Mouse (Mus musculus): Measurements from ENCODE around the gene 1700025F22Rik. TPM values are rescaled to one million over a fixed set of nuclear protein-coding genes. Genes with fewer than 3 reads are reported as not detected.
"Not testable (repeated sequence)": the region's sequence is repeated elsewhere in the genome, so short reads cannot be mapped to it uniquely, and the experiment has no call there.

1700025F22Rik gene
- not detected in 2 replicates for polyA plus RNA-seq (2016; fragmentation: Nextera tagmentation; extraction: Ambion mirVana)

DNA sequence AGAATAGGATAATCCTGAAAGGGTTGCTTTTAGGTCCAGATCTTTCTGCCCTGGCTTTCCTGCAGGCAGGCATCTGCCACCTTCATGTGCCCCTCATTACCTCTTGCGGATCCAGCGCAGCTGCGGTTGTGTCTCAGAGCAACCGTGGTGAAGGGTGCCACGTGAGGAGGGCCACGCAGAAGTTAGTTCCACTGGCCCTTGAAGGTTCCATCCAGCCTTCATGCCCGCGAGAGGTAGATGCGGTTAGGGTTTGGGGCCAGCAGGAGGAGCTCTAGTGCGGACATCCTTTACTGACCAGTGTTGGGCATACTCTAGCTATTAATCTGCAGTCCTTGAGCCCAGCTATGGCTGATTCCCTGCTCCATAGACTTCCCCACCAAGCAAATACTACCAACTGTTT, at the start of gene 1700025F22Rik:
TSS of gene 1700025F22Rik (minus strand) at position 149 of the 400 bp plus-strand sequence.
- DNase-seq (ENCODE audit: low spot score) = peak; percentile 8
- no peaks in the 10 kb centered on the region for H3K4me1 ChIP-seq (replicated peaks)
- H3K36me3 ChIP-seq = no peaks in the 10 kb centered on the region
- WGBS = 32% methylated on average over 10 of the region's 10 CpGs
- H3K27me3 ChIP-seq (ENCODE audit: insufficient read depth, poor library complexity, severe bottlenecking) = no peaks in the 10 kb centered on the region
- H3K27ac ChIP-seq = no peak within 1 kb of the TSS
- no peaks in the 10 kb centered on the region for H3K9me3 ChIP-seq
- H3K4me3 ChIP-seq = no peak within 1 kb of the TSS

- WGBS = 68% methylated on average over 12 of the region's 12 CpGs
- DNase-seq (ENCODE audit: low spot score) = no peak
- H3K4me3 ChIP-seq = no peak within 1 kb of the TSS
- no peaks in the 10 kb centered on the region for H3K36me3 ChIP-seq
- no peak within 1 kb of the TSS for H3K27ac ChIP-seq
- no peaks in the 10 kb centered on the region for H3K27me3 ChIP-seq (ENCODE audit: insufficient read depth, poor library complexity, severe bottlenecking)
- no peaks in the 10 kb centered on the region for H3K9me3 ChIP-seq
- no peaks in the 10 kb centered on the region for H3K4me1 ChIP-seq (replicated peaks)
These were observed 31.4 kb upstream of the 1700025F22Rik start, which contains the start of gene Ms4a13 for GRCm38 (mm10) chr19:11196546-11196945. Gene Ms4a13, minus strand, starts transcription at chr19:11196737.

DNA sequence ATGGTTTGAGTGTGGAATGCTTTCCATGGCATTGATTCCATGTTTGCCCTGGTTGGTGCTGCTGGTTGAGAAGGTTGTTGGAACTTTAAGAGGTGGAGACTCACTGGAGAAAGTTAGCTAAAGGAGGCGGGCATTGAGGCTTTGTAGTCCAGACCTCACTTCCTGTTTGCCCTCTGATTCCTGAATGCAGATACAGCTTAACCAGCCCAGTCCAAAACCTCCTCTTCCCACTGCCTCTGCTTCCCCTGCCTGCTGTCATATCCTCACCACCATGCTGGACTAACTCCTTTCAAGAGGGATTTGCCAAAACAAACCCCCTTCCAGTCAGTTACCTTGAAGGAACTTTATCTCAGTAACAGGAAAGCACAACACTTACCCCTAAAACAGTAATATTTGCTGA, 27.4 kb upstream of the 1700025F22Rik start:
- no peaks in the 10 kb centered on the region for H3K36me3 ChIP-seq
- no peak overlapping the region for H3K4me3 ChIP-seq
- H3K27me3 ChIP-seq (ENCODE audit: insufficient read depth, poor library complexity, severe bottlenecking) = no peaks in the 10 kb centered on the region
- no peak overlapping the region for H3K27ac ChIP-seq
- no peaks in the 10 kb centered on the region for H3K9me3 ChIP-seq
- H3K4me1 ChIP-seq (replicated peaks) = no peaks in the 10 kb centered on the region
- DNase-seq (ENCODE audit: low spot score) = no peak
- 74% methylated on average over 1 of the region's 1 CpGs for WGBS

DNA sequence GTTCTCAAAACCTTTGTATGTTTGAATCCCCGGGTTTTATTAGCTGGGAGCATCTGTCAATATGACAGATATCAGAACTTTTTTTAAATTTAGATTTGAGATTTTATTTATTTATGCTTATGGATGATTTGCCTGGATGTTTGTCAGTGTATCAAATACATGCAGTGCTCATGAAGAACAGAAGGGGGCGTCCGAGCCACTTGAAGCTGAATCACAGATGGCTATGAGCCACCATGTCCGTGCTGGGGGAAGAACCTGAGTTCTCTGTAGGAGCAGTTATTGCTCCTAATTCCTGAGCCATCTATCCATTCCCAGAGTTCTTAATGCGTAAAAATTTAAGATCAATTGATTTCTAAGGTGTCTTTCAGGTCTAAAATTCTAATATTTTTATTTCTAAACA, 19.0 kb upstream of the 1700025F22Rik start:
- WGBS = 18% methylated on average over 5 of the region's 5 CpGs
- no peaks in the 10 kb centered on the region for H3K36me3 ChIP-seq
- no peak overlapping the region for H3K4me3 ChIP-seq
- H3K9me3 ChIP-seq = no peaks in the 10 kb centered on the region
- H3K4me1 ChIP-seq (replicated peaks) = no peaks in the 10 kb centered on the region
- H3K27me3 ChIP-seq (ENCODE audit: insufficient read depth, poor library complexity, severe bottlenecking) = no peaks in the 10 kb centered on the region
- no peak overlapping the region for H3K27ac ChIP-seq
- DNase-seq (ENCODE audit: low spot score) = no peak

DNA sequence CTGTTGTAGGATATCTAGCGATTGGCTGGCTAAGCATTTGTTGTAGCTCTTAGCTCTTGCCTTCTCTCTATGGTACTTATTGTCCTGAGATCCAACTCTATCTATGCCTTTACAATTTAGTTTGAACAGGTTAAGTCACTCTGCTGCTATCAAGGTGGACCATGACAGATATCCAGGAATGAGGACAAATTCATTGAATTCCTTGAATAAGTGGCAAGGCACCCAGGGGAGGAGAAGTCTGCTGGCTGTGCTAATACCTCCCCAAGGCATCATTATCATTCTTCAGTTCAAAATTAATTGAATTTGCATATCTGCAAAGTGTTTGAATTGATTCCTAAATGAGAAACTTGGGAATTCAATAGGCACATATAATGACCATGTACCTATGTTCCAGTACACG, 12.3 kb upstream of the 1700025F22Rik start:
- Histone ChIP-seq H3K27ac (no peak overlapping the region), H3K4me1 (replicated peaks) (no peaks in the 10 kb centered on the region), H3K9me3 (no peaks in the 10 kb centered on the region), H3K27me3 (ENCODE audit: insufficient read depth, poor library complexity, severe bottlenecking) (no peaks in the 10 kb centered on the region), H3K4me3 (no peak overlapping the region), H3K36me3 (no peaks in the 10 kb centered on the region)
- no peak for DNase-seq (ENCODE audit: low spot score)
- 70% methylated on average over 2 of the region's 2 CpGs for WGBS

DNA sequence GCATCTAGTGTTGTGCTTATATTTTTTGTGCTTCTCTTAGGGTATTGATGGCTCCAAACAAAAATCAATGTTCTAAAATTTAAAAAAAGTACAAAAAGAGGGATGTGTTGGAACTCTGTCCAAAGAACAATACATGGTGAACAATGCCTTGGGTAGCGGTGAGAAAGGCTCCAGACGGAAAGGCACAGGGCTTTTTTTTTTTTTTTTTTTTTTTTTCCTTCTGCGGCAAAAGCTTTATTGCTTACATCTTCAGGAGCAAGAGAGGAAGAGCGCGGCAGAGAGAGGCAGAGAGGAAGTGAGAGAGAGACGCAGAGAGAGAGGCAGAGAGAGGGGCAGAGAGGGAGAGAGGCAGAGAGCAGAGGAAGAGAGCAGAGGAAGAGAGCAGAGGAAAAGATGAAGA, 7.2 kb downstream of the 1700025F22Rik start:
- 84% methylated on average over 6 of the region's 6 CpGs for WGBS
- DNase-seq (ENCODE audit: low spot score); H3K27ac ChIP-seq; H3K4me3 ChIP-seq; H3K9me3 ChIP-seq; H3K36me3 ChIP-seq; H3K4me1 ChIP-seq (replicated peaks); H3K27me3 ChIP-seq (ENCODE audit: insufficient read depth, poor library complexity, severe bottlenecking): not testable (repeated sequence)

- Histone ChIP-seq H3K27me3 (ENCODE audit: insufficient read depth, poor library complexity, severe bottlenecking) (no peaks in the 10 kb centered on the region), H3K4me3 (no peak overlapping the region), H3K36me3 (no peaks in the 10 kb centered on the region), H3K4me1 (replicated peaks) (no peaks in the 10 kb centered on the region), H3K9me3 (no peaks in the 10 kb centered on the region), H3K27ac (no peak overlapping the region)
- DNase-seq (ENCODE audit: low spot score) = no peak
- WGBS = 79% methylated on average over 4 of the region's 4 CpGs
These were observed 29.8 kb downstream of the 1700025F22Rik start for GRCm38 (mm10) chr19:11135336-11135735.

- Histone ChIP-seq H3K4me3 (no peak overlapping the region), H3K4me1 (replicated peaks) (no peaks in the 10 kb centered on the region), H3K9me3 (no peaks in the 10 kb centered on the region), H3K27ac (no peak overlapping the region), H3K36me3 (no peaks in the 10 kb centered on the region), H3K27me3 (ENCODE audit: insufficient read depth, poor library complexity, severe bottlenecking) (no peaks in the 10 kb centered on the region)
- no peak for DNase-seq (ENCODE audit: low spot score)
- WGBS = 93% methylated on average over 2 of the region's 2 CpGs
These were observed 30.3 kb downstream of the 1700025F22Rik start for GRCm38 (mm10) chr19:11134852-11135251.

DNA sequence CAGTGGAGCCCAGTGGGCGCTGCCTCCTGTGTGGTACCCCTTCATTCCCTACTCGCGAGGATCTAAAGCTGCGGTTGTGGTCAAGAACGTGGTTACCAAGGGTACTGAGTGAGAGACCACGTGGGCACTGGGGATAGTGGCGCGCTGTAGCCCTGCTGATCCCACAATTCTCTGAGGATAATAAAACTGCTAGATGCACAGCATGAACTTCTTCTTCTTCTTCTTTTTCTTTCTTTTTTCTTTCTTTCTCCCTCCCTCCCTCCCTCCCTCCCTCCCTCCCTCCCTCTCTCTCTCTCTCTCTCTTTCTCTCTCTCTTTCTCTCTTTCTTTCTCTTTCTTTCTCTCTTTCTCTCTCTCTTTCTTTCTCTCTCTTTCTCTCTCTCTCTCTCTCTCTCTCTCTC, 34.3 kb downstream of the 1700025F22Rik start, which contains the start of gene 1700017D01Rik:
TSS of gene 1700017D01Rik (minus strand) at position 101 of the 400 bp plus-strand sequence.
- not testable (repeated sequence) for H3K9me3 ChIP-seq; DNase-seq (ENCODE audit: low spot score); H3K36me3 ChIP-seq; H3K4me3 ChIP-seq; H3K27me3 ChIP-seq (ENCODE audit: insufficient read depth, poor library complexity, severe bottlenecking); H3K4me1 ChIP-seq (replicated peaks); H3K27ac ChIP-seq
- 86% methylated on average over 8 of the region's 8 CpGs for WGBS

DNA sequence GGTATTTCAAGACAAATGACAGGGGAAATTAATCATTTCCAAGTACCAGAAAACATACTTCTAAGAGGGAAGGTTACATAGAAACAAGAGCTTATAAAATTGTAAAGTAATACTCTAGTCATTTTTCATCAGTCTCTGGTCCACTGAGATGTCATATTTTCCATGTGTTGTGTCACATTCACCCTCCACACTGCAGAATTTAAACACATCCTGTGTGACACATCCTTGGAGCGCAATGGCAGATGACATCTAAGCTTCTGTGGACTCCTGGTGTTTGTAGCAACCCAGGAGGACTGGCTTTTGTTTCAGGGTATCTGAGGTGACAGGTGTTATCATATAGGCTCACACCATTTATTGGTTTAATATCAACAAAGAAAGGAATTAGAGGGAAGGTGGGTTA, 35.4 kb downstream of the 1700025F22Rik start:
- no peak for DNase-seq (ENCODE audit: low spot score)
- Histone ChIP-seq H3K4me3 (no peak overlapping the region), H3K27me3 (ENCODE audit: insufficient read depth, poor library complexity, severe bottlenecking) (no peaks in the 10 kb centered on the region), H3K9me3 (peaks cover 7% of the 10 kb centered on the region; the same call in 1 of the 2 replicates), H3K36me3 (no peaks in the 10 kb centered on the region), H3K4me1 (replicated peaks) (no peaks in the 10 kb centered on the region), H3K27ac (no peak overlapping the region)
- WGBS = 85% methylated on average over 1 of the region's 1 CpGs

GRCm38 (mm10) chr19:11121016-11121420, 44.1 kb downstream of the 1700025F22Rik start:
- not testable (repeated sequence) for H3K27me3 ChIP-seq (ENCODE audit: insufficient read depth, poor library complexity, severe bottlenecking); H3K4me1 ChIP-seq (replicated peaks); H3K36me3 ChIP-seq
- WGBS = 5% methylated on average over 17 of the region's 38 CpGs
- Histone ChIP-seq H3K9me3 (peaks cover 15% of the 10 kb centered on the region; the same call in 1 of the 2 replicates), H3K27ac (peak overlapping the region; percentile 72), H3K4me3 (peak overlapping the region; percentile 47)
- DNase-seq (ENCODE audit: low spot score) = peak; percentile 42

DNA sequence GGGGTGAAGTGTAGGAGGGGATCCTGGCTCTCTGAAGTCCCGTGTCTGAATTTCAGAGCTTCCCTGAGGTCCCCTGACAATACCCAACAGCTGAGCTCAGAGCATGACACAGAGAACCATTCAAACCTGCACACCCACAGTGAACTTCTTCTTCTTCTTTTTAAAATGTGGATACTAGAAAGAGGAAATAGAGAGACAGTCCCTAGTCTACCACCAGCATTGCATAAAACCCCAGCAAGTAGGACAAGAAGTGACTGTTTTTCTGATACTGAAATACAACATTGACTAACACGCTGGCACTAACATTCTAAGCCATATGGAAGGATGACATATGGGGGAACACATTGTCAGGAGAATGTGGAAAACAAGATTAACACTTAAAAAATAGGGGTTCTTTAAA, 45.8 kb downstream of the 1700025F22Rik start:
- H3K4me1 ChIP-seq (replicated peaks) = no peaks in the 10 kb centered on the region
- no peak overlapping the region for H3K27ac ChIP-seq
- no peak for DNase-seq (ENCODE audit: low spot score)
- no peaks in the 10 kb centered on the region for H3K36me3 ChIP-seq
- no peak overlapping the region for H3K4me3 ChIP-seq
- 80% methylated on average over 2 of the region's 2 CpGs for WGBS
- peaks cover 9% of the 10 kb centered on the region; the same call in 1 of the 2 replicates for H3K27me3 ChIP-seq (ENCODE audit: insufficient read depth, poor library complexity, severe bottlenecking)
- peaks cover 5% of the 10 kb centered on the region; the same call in 1 of the 2 replicates for H3K9me3 ChIP-seq

GRCm38 (mm10) chr19:11107746-11108145, 57.4 kb downstream of the 1700025F22Rik start:
- no peak overlapping the region for H3K4me3 ChIP-seq
- H3K27ac ChIP-seq = no peak overlapping the region
- 89% methylated on average over 3 of the region's 3 CpGs for WGBS
- no peak for DNase-seq (ENCODE audit: low spot score)
- H3K27me3 ChIP-seq (ENCODE audit: insufficient read depth, poor library complexity, severe bottlenecking) = no peaks in the 10 kb centered on the region
- H3K9me3 ChIP-seq = no peaks in the 10 kb centered on the region
- H3K4me1 ChIP-seq (replicated peaks) = no peaks in the 10 kb centered on the region
- H3K36me3 ChIP-seq = no peaks in the 10 kb centered on the region

DNA sequence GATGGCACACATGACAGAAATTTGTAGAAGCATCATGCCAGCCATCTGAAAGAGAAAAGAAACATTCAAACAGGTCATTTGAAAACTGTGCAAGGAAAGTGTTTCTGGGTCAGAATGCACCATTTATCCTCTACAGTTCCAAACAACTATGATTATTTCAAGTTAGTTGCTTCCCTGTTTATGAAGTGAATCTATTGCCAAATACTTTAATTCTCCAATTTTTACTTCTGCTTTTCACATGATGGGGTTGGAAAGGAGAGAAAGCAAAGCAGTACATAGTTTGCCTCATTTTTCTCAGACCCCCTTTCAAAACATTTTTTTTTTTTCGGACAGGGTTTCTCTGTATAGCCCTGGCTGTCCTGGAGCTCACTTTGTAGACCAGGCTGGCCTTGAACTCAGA, 63.2 kb downstream of the 1700025F22Rik start:
- no peak overlapping the region for H3K4me3 ChIP-seq
- H3K4me1 ChIP-seq (replicated peaks) = no peaks in the 10 kb centered on the region
- 85% methylated on average over 1 of the region's 1 CpGs for WGBS
- H3K36me3 ChIP-seq = no peaks in the 10 kb centered on the region
- no peaks in the 10 kb centered on the region for H3K9me3 ChIP-seq
- no peaks in the 10 kb centered on the region for H3K27me3 ChIP-seq (ENCODE audit: insufficient read depth, poor library complexity, severe bottlenecking)
- DNase-seq (ENCODE audit: low spot score) = no peak
- H3K27ac ChIP-seq = no peak overlapping the region

Measured in hindbrain, embryonic 10.5 days (tissue).